Mouse (Mus musculus): ENCODE data around the gene Dao.

Gene Dao

DNA sequence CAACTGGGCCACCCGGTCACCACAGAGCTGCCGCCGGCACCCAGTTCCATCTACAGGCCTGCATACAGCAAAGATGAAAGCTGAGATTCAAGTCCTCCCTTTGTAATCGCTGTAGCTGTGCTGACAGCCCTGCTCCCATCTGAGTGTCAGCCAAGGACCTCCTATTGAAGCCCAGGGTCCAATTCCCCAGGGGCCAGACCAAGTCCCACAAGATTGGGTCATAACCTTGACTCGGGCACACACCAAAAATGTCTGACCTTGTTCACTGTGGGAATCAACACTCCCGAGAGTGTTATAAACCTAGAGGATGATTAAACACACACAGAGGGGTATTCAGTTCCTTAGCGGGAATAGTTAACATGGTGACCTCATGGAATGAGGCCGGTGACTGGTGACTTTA, 21.7 kb upstream of the Dao start:
- DNase-seq (ENCODE audit: extremely low read depth, insufficient read length, low spot score): no peak

GRCm38 (mm10) chr5:113983541-113983940, 20.0 kb upstream of the Dao start:
- DNase-seq (ENCODE audit: extremely low read depth, insufficient read length, low spot score): no peak

DNA sequence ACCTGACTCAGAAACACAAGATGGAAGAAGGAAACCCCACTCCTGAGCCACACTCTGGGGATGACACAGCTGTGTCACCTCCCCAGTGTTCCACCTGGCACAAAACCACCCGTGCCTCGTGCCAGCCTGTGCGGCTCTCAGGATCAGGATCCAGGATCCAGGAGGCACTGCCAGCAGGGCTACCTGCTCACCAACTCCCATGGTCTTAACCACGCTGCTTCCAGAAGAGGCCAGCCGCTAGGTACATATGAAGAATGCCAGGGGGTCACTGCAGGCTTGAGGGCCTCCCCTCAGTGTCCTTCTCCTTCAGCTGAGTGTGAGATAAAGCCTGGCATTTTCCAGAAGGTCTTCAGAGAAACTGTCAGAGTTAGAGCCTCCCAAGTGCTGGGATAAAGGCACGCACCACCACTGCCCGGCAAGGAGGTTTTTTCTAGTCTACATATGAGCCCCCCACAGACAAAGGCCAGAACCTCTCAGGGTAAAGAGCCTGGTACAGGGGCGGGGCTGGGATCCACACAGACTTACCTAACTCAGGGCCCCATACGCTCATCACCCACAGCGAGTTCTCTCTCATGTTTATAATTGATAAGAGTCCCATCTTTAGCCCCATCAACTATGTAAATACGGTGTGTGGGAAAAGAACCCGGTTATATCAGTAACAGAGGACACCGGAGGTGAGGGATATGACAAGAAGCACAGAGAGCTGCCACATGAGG, 19.3 kb upstream of the Dao start:
- no peak for DNase-seq (ENCODE audit: extremely low read depth, insufficient read length, low spot score)

GRCm38 (mm10) chr5:113985737-113986136, 17.8 kb upstream of the Dao start:
- no peak for DNase-seq (ENCODE audit: extremely low read depth, insufficient read length, low spot score)

DNA sequence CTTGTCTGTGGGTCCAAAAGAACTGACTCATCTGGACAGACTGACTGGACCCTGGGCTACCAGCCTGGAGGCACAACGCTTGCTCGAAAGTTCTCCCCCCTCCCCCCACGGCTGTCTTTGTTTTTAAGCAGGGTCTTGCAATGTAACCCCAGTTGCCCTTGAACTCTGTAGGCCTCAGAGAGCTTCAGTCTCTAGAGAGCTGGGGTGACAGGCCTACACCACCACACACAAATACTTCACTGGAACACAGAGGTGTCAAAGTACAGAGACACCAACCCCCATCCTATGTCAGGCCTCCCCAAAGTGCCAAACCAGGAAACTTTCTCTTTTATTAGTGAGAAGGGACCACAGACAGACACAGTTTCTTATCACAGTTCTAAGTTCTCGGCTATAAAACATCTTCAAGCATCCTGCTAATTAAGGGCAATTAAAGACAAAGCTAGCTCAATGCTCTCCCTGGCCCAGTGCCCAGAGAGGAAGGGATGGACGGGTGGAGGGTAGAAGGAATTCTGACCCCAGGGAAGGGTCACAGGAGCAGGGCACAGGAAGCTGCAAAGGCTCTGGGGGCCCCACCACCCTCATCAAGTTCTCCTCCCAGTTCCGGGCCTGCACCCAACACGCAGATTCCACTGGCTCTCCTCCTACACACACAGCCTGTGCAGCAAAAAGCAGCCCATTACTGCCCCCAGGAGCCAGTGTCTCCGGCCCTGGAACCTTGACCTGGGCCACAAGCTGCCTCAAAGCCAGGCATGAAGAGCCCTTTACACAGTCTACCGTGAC, 17.1 kb upstream of the Dao start:
- no peak for DNase-seq (ENCODE audit: extremely low read depth, insufficient read length, low spot score)

DNA sequence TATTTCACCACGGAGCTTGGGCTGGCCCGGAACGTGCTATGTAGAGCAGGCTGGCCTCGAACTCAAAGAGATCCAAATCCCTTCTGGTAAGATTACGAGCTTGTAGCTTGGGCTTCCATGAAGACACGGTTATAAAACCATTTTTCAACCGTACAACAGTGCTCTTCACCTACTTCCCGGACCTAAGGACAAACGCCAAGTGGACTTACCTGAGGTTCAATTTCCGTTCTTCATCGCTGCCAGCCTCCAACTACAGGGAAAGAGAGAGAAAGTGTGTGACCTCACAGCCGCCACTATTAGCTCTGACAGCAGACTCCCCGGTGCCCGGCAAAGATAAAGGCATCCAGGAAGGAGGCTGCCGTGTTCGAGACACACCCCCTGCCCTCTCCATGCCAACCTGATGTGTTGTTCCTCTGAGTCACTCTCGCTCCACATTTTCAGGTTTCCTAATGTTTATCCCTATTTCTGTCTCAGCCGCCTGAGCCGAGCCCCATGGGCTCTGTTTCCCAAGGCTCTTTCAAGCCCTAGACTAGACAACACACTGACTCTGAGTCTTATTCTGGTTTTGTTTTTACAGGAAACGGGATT, 14.0 kb upstream of the Dao start:
- peak; percentile 55 for DNase-seq (ENCODE audit: extremely low read depth, insufficient read length, low spot score)

GRCm38 (mm10) chr5:113990593-113990992, 12.9 kb upstream of the Dao start:
- no peak for DNase-seq (ENCODE audit: extremely low read depth, insufficient read length, low spot score)

- DNase-seq (ENCODE audit: extremely low read depth, insufficient read length, low spot score): peak; percentile 65
Measured at GRCm38 (mm10) chr5:113991141-113991540, 12.4 kb upstream of the Dao start.

- peak; percentile 30 for DNase-seq (ENCODE audit: extremely low read depth, insufficient read length, low spot score)
Measured at GRCm38 (mm10) chr5:113992339-113992831, 11.1 kb upstream of the Dao start.

DNA sequence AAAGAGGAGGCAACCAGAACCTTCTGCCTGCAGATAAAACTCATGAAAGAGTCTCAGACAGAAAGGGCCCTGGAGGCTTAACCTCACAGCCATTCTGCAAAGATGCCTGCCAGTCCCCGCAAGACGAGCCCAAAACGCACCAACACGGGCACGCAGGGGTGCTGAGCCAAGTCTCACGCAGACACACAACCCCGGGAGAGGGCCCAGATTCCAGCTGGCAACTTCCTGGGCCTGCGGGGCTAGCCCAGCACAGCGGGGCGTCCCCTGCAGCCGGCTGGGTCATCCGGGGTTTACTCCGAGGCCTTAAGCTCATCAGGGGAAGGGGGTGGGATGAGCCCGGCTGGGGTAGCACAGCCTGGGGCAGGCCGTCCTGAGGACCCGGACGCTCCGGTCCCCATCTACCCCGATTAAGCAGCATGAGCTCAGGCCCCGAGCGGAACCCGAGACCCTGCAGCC, 10.4 kb upstream of the Dao start:
- peak; percentile 72 for DNase-seq (ENCODE audit: extremely low read depth, insufficient read length, low spot score)

GRCm38 (mm10) chr5:113993487-113994465, 9.7 kb upstream of the Dao start, which contains the start of gene Ssh1:
Ssh1 (minus strand) TSS chr5:113993894.
- peak; percentile 80 for DNase-seq (ENCODE audit: extremely low read depth, insufficient read length, low spot score)

DNA sequence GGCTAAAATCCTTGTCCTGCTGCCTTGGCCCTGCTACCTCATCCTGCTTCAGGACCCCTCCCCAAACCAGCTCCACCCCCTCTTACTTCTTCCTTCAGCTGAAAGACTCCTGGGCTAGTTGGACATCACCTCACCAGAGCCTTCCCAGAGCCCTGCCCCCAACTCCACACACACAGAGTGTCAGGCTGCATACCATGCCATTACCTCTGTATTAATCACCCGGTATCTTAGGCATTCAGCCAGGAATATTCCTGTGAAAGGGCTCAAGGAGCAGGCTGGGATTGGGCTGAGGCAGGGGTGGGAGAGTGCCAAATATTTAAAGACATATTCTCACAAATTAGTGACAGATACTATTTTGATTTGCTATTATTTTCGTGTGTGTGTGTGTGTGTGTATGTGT, 7.0 kb upstream of the Dao start:
- DNase-seq (ENCODE audit: extremely low read depth, insufficient read length, low spot score): peak; percentile 60

GRCm38 (mm10) chr5:113999382-113999781, 4.1 kb upstream of the Dao start:
- DNase-seq (ENCODE audit: extremely low read depth, insufficient read length, low spot score): no peak

DNA sequence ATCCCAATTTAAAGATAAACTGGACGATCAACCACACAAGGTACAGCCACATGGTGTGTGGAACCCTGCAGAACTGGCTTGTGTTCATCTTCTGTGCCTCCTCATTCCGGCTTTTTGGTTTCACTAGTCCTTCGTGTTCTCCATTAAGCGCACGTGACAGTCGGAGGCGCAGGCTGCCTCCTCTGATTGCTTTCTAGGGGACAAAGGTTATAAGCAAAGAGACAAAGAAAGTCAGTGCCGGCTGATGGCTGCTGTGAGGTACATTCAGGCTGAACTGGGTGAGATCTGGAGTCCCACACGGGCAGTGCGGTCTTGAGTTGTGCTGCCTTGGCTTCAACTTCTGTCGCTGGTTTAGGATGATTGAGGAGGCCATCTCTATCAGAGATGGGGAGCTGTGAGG, 1.1 kb downstream of the Dao start:
- no peak for DNase-seq (ENCODE audit: extremely low read depth, insufficient read length, low spot score)

- DNase-seq (ENCODE audit: extremely low read depth, insufficient read length, low spot score): no peak
Measured at GRCm38 (mm10) chr5:114005100-114005499, 1.6 kb downstream of the Dao start.

- no peak for DNase-seq (ENCODE audit: extremely low read depth, insufficient read length, low spot score)
Measured at GRCm38 (mm10) chr5:114006974-114007373, 3.5 kb downstream of the Dao start.

GRCm38 (mm10) chr5:114007753-114008453, 4.4 kb downstream of the Dao start:
- no peak for DNase-seq (ENCODE audit: extremely low read depth, insufficient read length, low spot score)

- no peak for DNase-seq (ENCODE audit: extremely low read depth, insufficient read length, low spot score)
Measured at GRCm38 (mm10) chr5:114009049-114009448, 5.5 kb downstream of the Dao start.

DNA sequence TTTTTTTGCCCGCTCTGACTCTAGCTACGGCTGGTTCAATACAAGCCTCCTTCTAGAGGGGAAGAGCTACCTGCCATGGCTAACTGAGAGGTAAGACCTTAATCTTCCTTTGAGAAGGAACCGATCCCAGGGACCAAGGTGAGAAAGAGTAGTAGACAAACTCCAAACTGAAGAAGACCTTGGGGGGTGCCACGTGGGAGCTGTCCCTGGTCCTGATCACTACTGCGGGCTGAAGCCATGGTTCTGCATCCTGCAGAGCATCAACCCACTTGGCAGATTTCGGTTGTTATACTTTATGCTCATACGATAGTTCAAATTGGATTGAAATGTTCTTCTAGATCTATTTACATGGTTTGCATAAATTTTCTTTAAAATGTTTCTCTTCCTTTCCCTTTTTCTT, 11.6 kb downstream of the Dao start:
- DNase-seq (ENCODE audit: extremely low read depth, insufficient read length, low spot score): no peak

GRCm38 (mm10) chr5:114024390-114024789, 20.9 kb downstream of the Dao start:
- DNase-seq (ENCODE audit: extremely low read depth, insufficient read length, low spot score): no peak
